Mouse (Mus musculus) cerebellum, postnatal 10 days (tissue): ENCODE measurements at regions not wholly inside any gene's neighbourhood (a gene's known extent, or its start where the extent isn't known, plus 50 kb on each side); places are given as distances from the start of the nearest gene placed in this dataset.

ENCODE experiments used
- DNase-seq, 2 experiments: peaks; one replicate each; pipeline ENCODE4 v3.0.0; 2021; ENCODE audit warnings: mixed read lengths in 2 of 2

DNA sequence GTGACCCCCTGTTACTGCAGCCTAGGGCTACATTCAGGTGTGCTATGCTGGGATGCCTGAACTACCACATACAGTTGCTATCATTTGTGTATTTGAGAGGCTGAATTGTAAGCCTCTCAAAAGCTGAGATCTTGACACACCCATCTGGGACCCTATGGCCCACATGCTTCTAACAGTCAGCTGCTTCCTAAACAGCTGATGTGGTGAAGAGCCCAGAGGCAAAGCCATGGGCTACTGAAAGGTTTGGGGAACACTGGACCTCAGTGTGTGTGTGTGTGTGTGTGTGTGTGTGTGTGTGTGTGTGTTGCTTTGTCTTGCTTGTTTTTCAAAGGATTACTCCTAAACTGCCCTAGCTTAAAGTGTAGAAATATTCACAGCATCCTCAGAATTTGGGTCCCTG is 75.0 kb downstream of the Lbh start:
- no peak for DNase-seq

DNA sequence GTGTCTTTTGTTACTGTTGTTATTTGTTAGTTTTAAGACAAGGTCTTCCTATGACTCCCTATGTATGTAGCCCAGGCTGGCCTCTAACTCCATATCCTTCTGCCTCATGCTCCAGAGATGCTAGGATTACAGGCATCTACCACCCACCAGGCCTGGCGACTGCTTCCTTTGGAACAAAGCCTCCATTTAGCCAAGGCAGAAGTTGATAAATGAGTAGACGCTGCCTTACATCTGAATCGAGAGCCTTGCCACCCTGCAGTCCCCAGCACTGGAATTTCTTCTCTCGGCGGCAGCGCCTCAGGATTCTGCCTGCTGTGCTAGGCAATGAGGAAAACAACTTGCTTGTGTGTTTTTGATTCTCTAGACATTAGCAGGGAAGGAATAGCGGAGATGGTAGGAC is 75.5 kb downstream of the Lbh start:
- no peak for DNase-seq

DNA sequence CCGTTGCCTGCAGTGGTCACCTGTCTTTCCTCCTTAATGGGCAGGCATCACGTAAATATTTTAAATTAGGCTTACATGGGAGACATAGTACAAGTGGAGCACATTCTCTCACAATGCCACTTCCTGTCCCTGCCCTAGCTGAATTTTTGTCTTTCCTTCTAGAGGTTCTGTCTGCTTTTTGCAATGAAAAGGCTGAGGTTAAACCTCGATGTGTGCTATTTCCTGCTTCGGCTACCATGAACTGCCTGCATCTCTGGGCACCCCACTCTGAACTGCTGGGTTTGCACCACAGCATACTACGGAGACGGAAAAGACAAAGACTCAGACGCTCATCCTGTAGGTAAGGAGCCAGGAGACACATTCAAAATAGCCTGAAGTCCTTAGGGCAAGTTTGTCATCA is 78.4 kb downstream of the Lbh start:
- no peak for DNase-seq

DNA sequence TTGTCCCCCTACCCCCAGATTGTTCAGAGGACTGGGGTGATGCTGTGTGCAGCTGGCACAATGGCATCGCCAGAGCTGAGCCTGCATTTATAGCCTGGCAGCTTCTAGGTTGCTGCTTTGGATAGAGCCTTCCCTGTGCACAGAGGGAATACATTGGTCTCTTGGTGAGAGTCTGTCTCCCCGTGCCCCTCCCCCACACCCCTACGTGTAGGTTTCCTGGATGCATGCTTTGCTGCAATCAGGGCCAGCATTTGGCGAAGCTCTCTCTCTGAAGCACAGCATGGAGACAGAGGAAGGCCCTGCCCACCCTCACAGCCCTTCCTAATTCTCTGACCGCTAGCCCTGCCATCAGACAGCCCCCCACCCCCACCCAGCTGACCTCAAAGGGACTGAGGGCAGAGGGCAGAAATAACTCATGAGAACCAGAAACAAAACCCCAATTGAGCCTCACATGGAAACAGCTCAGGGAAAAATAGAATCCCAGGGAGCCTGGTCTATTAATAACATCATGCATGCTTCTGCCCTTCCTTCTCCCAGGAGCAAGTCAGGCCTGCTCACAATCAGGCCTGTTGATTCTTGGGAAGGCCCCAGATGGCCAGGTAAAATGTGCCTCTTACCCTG is 79.3 kb downstream of the Lbh start:
- DNase-seq: peak; percentile 26 to 35

DNA sequence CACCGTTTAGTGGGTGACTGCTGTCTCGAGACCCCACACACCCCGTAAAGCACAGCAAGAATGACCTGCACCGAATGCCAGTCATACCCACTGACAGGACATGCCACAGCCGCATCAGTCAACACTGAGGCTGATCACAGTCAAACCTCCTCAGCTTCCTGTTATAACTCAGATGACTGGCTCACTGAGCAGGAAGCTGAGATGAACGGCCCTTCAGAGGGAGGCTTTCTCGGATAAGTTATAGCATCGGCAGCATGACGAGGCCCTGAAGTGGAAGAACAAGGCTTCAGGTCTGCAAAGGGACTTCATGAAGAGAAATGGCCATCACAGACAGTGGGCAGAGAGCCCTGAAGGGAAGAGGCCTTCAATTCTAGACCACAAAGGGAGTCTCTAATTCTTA is 87.0 kb downstream of the Lbh start:
- no peak for DNase-seq

DNA sequence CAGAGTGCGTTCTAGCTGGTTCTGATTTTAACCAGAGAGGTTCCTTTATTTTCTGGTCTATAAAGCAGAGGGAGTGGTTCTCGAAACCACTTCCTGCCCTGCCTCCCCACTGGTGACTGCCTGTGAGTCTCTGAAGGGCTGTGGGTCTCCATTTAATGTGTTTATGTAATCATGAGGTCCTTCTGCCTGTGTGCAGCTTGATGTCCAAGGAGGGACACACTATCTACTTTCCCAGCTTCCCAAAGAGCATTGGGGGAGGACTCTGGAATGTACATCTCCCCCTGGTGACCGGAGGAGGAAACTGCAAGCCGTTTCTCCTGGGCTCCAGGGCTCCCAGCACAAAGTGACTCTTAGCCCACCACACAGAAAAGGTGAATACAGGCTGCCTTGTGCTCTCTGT is 90.8 kb downstream of the Lbh start:
- DNase-seq: peak; percentile 68 to 77

DNA sequence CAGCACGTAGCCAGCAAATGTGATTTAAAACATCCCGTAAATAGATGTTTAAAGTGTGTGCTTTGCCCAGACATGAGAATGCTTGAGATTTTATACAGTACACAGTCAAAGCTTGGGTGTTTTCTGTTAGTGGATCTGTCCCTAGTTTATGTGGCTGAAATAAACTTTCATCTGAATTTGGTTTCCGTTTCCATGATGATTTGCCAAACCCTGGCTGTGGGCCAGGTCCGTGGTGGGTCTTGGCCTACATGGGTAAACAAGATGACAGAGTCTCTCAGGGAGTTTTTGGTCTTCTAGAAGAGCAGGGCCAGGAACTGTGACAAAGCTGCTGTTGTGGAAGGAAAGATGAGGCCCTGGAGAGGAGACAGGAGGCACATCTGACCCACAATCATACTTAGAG is 91.9 kb downstream of the Lbh start:
- DNase-seq: peak; percentile 73 to 76

DNA sequence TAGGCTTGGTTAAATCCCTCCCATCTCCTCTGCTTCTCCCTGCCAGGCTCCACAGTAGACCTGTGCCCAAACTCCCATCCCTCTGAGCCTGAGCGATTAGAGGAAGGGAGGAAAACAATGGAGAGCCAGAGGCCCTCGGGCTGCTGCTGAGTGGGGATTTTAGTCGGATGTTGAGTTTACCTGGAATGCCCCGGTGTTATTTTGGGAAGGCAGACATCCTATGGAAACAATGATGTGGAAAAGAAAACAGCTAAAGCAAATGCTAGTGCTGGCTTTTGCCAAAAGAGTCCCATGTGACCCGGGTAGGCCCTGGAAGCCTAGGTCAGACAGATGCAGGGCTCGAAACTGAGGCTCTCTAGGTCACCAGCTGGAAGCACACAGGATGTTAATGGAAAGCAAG is 94.3 kb downstream of the Lbh start:
- no peak for DNase-seq

DNA sequence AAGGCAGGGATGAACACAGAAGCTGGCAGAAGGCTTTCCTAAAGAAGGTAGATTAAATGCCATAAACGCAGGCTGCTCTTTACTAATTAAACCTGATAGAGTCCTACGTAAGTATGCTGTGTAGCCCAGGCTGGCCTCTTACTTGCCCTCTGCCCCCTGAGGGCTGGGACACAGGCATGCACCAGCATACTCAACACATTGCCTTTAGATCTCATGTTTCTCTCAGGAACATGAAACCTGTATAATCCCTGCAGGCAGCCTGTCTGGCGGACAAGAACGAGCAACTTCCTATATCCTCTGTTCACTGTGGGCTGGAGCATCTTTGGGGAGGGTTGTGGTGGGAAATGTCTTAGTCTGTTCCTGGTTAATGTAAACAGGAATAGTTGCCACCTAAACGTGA is 94.8 kb upstream of the Lclat1 start:
- DNase-seq: no peak

DNA sequence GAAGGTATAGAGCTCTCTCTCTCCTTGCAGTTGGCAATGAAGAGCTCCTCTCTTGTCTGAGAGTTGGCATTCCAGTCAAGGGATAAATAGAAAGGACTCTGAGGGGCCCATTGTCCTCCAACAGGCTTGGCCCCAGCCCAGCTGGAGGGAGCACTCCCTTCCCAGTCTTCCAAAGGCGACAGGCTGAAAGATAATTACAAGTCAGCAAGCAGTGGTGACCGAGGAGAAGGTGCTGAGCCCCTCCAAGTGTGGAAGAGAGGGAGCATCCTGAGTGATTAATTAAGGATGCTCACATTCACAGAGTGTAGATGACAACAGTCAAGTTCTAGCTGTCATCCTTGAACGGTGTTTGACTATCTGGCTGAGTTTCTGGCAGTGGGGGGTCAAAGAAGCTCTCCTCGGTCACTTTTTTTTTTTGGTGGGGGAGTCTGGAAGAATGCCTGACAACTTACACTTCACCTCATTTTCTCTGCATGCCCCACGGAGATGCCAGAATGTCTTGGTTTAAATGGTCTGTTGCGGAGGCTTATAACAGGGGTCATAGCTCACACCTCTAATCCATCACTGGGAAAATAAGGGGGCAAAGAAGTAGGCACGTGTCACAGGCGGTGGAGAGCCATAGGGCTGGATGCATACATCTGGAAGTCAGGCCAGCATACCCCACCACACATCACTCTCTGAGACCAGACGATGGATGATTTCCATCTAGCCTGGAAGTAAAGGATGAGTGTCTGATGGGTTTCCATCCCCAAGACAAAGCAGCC is 93.5 kb upstream of the Lclat1 start:
- DNase-seq: peak; percentile 49 to 64

DNA sequence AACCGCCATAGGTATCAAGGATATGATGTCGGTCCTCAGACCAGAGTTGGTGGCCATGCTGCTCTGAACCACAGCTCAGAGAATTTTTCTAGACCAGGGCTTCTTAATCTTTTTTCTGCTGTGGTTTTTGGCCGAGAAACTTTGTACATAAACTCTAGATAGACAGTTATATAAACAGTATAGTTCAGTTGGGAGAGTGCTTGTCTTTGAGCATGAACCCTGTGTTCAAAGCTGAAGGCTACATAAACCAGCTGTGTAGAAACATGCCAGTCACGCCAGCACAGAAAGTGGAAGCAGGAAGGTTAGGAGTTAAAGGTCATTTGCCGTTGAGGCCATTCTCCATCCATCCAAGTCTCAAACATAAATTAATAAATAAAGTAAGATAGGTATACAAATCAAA is 90.6 kb upstream of the Lclat1 start:
- no peak for DNase-seq

DNA sequence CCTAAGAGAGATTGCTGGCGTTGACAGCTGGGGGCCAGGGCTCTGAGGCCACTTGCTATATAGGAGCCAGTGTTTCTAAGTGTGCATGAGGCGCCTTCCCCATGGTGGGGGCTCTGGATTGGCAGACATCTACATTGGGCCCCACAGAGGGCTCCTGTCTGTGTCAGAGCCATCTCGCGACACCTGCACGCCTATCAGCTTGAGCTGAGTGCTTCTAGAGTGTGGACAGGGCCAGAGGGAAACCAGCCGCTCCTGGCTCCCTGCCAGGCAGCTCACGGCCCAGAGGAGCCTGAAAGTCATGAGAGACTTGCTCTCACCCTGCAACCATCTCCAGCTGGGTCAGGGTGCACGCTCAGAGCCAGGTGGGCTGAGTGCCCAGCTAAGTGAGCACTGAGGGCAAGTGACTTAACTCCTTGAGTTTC is 85.1 kb upstream of the Lclat1 start:
- DNase-seq: peak; percentile 34 to 53

DNA sequence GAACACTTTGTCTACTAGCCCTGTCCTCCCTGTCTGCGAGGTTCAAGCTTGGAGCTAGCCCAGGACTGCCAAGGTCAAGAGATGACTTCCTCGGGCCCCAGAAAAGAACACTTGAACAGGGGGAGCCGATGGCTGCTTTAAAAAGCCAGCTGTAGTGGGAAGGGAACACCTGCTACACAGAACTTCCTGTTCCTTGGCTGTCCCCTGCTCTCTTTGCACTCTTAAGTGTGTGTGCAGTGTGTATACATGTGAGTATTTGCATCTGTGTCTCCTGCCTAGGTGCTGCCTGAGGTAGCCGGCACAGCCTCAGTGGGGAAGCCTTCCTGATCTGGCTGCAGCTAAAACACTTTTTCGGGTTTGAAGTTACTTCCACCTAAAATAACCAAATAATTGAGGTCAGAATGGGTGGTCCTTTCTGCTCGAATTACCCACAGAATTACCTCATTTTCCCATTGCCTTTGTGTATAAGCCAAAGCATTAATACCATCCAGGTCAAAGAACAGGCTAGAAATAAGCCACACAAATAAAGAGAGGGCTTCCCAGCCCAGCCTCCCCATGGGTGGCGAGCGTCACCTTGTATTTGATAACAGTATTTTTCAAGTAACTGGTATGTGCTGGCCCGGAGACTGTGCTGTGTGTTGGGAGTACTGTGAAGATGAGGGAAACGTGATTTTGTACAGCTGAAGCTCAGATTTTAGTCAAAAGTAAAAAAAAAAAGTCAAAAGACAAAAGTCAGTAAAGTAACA is 84.2 kb upstream of the Lclat1 start:
- DNase-seq: no peak

DNA sequence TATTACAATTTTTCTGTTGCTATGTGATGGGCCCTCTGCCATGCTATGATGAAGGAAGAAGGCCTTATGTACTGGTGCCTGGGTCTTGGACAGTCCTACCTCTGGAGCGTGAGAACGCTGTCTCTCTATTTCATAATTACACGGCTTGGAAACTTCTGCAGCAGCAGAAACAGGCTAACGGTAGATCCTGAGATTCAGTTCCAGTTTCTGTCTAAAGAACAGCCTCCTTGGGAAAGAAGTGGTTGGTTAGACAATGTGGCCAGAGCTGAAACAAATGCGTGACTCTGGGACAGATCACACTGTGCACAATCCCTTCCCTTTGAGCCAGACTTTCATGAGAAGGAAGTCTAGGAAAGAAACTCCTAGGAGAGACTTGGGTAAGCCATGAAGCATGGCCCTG is 80.7 kb upstream of the Lclat1 start:
- DNase-seq: no peak

DNA sequence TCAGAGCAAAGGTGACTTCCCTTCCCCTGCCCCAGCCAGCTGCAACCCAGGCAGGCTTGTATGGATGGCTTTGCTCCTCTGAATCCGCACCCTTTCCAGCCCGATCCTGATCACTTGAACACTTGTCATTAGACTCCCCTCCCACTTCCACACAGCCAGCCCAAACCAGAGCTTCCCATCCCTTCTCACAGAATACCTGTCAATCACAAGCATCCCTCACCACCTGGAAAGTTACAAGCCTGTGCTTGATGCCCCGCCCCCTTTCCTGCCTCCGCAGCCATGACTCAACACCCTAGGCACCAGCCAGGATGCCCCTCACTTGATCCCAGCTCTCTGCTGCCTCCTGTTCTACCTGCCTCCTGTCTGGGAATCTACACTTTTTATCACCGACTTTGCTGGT is 76.0 kb upstream of the Lclat1 start:
- DNase-seq: no peak

DNA sequence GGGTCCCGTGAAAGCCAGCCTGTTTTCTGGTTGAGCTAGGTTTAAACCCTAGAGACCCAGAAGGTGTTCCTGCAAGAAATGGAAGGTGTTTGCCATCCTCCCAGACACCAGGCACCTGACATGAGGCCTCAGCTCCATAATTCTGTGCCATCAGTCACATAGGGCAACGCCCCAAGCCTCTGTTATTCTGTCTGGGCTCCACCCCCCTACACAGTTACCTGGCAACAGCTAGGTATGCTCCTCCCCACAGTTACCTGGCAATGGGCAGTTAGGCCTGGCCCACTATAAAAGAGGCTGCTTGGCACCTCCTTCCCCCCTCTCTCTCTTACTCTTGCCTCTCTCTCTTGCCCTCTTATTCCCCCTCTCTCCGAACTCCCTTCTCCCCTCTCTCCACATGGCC is 75.5 kb upstream of the Lclat1 start:
- DNase-seq: no peak

DNA sequence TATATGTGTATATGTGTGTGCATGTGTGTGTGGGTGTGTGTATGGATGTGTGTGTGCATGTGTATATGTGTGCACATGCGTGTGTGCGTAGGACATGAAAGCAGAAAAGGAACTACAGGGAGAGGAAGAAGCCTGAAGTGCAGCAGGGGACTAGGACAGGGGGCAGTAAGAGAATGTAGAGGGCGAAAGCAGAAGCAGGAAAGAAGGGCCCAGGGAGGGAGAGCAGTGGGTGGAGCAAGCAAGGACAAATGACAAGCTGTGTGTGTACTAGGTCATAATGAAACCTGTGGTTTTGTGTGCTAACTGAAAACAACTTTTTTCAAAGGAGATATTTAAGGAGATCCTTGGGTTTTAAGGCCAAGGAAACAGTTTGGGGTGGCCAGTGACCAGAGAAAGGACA is 73.4 kb upstream of the Lclat1 start:
- DNase-seq: no peak

DNA sequence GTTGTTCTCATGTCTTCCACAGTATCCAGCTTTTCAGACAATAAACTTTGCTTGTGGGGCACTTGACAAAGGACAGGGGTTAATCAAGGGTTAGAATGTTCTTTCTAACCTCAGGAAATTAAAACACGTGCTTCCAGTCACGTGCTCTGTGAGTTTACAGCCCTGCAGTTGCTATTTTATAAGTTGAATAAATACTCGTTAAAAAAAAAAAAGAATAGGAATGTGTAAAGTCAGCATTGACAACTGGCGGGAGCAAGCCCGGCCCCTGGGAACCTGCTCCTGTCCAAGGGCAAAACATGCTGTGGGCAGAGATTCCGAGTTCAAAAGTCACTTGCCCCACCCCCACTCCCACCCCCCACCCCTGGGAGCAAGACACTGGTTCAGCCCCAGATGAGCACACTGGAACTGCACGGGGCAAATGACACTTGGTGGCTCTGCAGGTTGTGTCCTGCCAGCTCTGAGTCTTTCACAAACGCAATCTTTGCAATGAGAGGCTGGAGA is 72.8 kb upstream of the Lclat1 start:
- no peak for DNase-seq

DNA sequence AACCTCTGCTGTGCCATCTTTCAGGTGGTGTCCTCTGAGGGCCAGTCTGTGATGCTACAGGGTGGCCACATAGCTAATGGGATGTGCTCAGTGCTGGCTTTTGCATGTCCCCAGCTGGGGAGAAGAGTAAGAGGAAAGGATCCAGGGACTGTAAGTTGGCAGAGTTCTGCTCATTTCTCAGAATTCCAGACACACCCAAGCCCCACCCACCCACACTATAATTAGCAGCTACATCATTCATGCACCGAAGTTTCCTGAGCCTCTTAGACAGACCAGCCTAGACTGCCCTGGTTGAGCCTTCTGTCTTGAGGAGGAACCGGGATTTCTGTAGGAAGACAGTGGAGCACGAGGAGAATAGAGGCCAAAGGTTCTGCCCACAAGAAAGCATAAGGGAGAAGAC is 70.9 kb upstream of the Lclat1 start:
- no peak for DNase-seq

DNA sequence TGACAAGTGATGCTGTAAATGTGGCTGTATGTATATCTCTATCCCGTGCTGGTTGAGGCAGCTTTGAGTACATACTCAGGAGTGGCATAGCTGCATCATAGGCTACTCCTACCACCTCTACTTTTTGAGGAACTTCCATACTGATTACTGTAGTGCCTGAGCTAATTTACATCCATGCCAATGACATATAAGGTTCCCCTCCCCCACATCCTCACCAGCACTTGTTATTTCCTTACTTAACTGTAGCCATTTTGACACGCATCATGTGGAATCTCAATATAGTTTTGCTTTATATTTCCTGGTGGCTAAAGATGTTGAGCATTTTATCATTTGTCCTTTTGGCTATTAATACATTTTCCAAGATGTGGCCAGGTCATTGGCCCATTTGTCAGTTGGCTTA is 69.2 kb upstream of the Lclat1 start:
- DNase-seq: no peak

DNA sequence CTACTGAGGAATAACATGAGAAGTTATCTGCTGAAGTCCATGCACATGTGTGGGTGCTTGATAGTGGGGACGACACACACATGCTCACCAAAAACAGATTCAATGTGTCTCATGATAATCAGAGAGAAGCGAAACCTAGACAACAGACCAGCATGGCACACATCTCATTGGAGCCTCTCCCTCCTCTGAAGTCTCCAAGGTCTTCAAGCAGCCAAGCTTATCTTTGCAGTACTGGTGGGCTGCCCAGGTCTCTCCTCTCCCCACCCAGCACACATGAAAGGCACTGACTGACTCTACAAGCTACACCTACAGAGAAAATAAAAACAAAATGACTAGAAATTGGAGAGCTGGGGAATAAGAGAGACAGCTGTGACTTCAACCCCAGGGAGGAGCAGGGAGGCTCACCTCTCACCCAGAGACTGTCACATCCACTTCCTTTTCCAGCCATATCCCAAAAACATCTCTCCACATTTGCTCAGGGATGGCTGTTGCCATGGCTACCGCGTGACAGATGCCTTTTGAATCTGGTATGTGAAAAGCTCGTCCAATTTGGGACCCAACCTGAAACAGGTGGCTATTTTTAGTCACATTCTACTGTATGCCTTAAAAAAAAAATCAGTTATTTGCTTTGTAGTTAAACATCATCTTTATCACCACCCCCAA is 62.7 kb upstream of the Lclat1 start:
- peak; percentile 46 to 53 for DNase-seq

DNA sequence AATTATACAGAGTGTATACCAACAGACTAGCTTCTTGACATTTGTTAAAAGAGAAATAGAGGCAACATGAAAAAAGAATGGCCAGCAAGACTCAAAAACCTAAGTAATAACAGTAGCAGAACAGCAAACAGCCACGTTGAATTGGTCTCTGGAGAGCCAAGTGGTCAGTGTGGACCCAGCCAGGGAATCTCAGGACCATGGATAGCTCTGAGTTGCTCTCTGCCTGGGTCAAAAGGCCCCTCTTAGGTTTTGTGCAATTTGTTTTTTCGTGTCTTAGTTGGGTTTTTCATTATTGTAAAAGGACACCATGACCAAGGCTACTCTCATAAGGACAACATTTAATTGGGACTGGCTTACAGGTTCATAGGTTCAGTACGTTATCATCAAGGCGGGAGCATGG is 60.8 kb upstream of the Lclat1 start:
- no peak for DNase-seq

DNA sequence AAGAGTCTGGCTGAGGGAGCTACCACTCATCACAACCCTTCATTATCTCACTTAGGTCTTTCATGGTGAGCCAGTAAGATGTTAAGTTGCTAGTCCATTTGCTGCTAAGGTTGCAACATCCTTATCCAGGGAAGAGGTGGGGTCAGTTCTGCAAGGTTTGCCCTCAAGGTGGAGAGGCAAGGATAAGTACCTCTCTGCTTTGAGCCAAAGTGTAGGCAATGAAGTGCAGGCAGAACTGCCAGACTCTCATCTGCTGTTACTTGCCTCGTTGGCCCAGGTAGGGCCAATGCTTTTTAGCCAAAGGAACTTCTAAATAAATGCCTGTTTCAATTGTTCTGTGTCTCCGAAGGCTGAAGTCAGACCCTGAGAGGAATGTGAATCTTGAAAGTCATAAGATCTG is 59.6 kb upstream of the Lclat1 start:
- no peak for DNase-seq
